Mouse (Mus musculus) left cerebral cortex, postnatal 14 days (tissue): ENCODE data around the gene Cenpu. TPM values are rescaled to one million over a fixed set of nuclear protein-coding genes. Genes with fewer than 3 reads are reported as not detected.
"Not testable (repeated sequence)": the region's sequence is repeated elsewhere in the genome, so short reads cannot be mapped to it uniquely, and the experiment has no call there.

Source experiments
- DNase-seq, 2 experiments: peaks; one replicate each; pipeline ENCODE4 v3.0.0; 2021 to 2022; ENCODE audit warnings: low spot score in 2 of 2, mixed read lengths in 1 of 2
- intact Hi-C: fragments of 180-260 bp; cut with DNase I; formaldehyde crosslinking; loops from one replicate; pipeline ENCODE4 v1.15.1; 2025
- total RNA-seq, 2 experiments: library from RNA; stranded (reverse); gene quantifications; 2 replicates each; pipeline ENCODE4 v1.2.3; 2021

Gene Cenpu
- total RNA-seq, 2 experiments from 2014 or later = 1.6 to 4.1 TPM

- intact Hi-C loops = loop anchor here (1.0 kb wide), 1 partner anchor 235 kb away; no protein-coding TSS in a partner anchor
- DNase-seq = peak in 1 of 2 experiments; percentile 12
Observed at GRCm38 (mm10) chr8:46546431-46547176, 5.2 kb upstream of the Cenpu start.

GRCm38 (mm10) chr8:46547245-46547644, 4.6 kb upstream of the Cenpu start:
- peak in 1 of 2 experiments; percentile 57 for DNase-seq
- intact Hi-C loops = loop anchor here (1.0 kb wide), 1 partner anchor 236 kb away; no protein-coding TSS in a partner anchor

GRCm38 (mm10) chr8:46550058-46550457, 1.8 kb upstream of the Cenpu start:
- no peak for DNase-seq

GRCm38 (mm10) chr8:46551029-46551428, 799 bp upstream of the Cenpu start:
- DNase-seq = no peak
- intact Hi-C loops = no loop called here

More at GRCm38 (mm10) chr8:46550058-46550457, 1.8 kb upstream of the Cenpu start:
- intact Hi-C loops = no loop called here

GRCm38 (mm10) chr8:46552441-46552765, 575 bp downstream of the Cenpu start:
- peak in 1 of 2 experiments; percentile 18 for DNase-seq
- intact Hi-C loops = no loop called here

- DNase-seq = peak; percentile 44 to 57
- intact Hi-C loops = no loop called here
Observed at GRCm38 (mm10) chr8:46559428-46559827, 7.6 kb downstream of the Cenpu start.

- DNase-seq = no peak
- intact Hi-C loops = loop anchor here (5.0 kb wide), 1 partner anchor 390 kb away; no protein-coding TSS in a partner anchor
Observed at GRCm38 (mm10) chr8:46562333-46562732, 10.5 kb downstream of the Cenpu start.

- DNase-seq = peak; percentile 86 to 95
- intact Hi-C loops = no loop called here
Observed at GRCm38 (mm10) chr8:46566914-46567529, 15.2 kb downstream of the Cenpu start.

- DNase-seq = peak; percentile 25 to 49
- intact Hi-C loops = no loop called here
Observed at GRCm38 (mm10) chr8:46567946-46568345, 16.1 kb downstream of the Cenpu start.

- intact Hi-C loops = no loop called here
Observed at GRCm38 (mm10) chr8:46568942-46569341, 17.1 kb downstream of the Cenpu start.

GRCm38 (mm10) chr8:46569659-46570441, 18.0 kb downstream of the Cenpu start:
- no peak for DNase-seq
- intact Hi-C loops = no loop called here

More at GRCm38 (mm10) chr8:46568942-46569341, 17.1 kb downstream of the Cenpu start:
- no peak for DNase-seq

GRCm38 (mm10) chr8:46570673-46571072, 18.8 kb downstream of the Cenpu start:
- no peak for DNase-seq
- intact Hi-C loops = no loop called here

GRCm38 (mm10) chr8:46573446-46573845, 21.6 kb downstream of the Cenpu start:
- intact Hi-C loops = no loop called here
- DNase-seq = no peak

- intact Hi-C loops = no loop called here
- DNase-seq = no peak
Observed at GRCm38 (mm10) chr8:46573964-46574363, 22.1 kb downstream of the Cenpu start.

GRCm38 (mm10) chr8:46578794-46579193, 27.0 kb downstream of the Cenpu start:
- no peak for DNase-seq
- intact Hi-C loops = no loop called here

GRCm38 (mm10) chr8:46584328-46584727, 32.5 kb downstream of the Cenpu start:
- DNase-seq, intact Hi-C loops: not testable (repeated sequence)

GRCm38 (mm10) chr8:46585576-46585975, 33.7 kb downstream of the Cenpu start:
- intact Hi-C loops = no loop called here
- no peak for DNase-seq

GRCm38 (mm10) chr8:46587911-46588310, 36.1 kb downstream of the Cenpu start:
- no peak for DNase-seq
- intact Hi-C loops = no loop called here

GRCm38 (mm10) chr8:46588663-46589062, 36.8 kb downstream of the Cenpu start:
- no peak for DNase-seq
- intact Hi-C loops = no loop called here

GRCm38 (mm10) chr8:46593067-46593466, 41.2 kb downstream of the Cenpu start:
- intact Hi-C loops = no loop called here
- DNase-seq = no peak
